Mouse (Mus musculus) cerebellum, adult 2 months (tissue): Measurements from ENCODE around the gene Ranbp3.

Experiments
- CTCF ChIP-seq: fragments of 200-500 bp; IDR thresholded peaks from 2 replicates; pipeline ENCODE4 v1.5.1; 2011; ENCODE audit warnings: low read depth, mild to moderate bottlenecking, control low read depth, low read length, moderate library complexity, borderline replicate concordance; ENCODE audit not compliant: insufficient read depth
- POLR2A ChIP-seq: fragments of 200-500 bp; IDR thresholded peaks from 2 replicates; pipeline ENCODE4 v1.6.1; 2011; ENCODE audit warnings: low read length, control low read depth, borderline replicate concordance; ENCODE audit not compliant: insufficient read depth

- TF ChIP-seq POLR2A: no peak
- TF ChIP-seq CTCF: no peak
These were observed 27.4 kb downstream of the Ranbp3 start for GRCm38 (mm10) chr17:56700451-56700850.
